Mouse (Mus musculus) neutrophil, adult 5-6 weeks (primary cell): ENCODE measurements around the gene Thumpd3. TPM values are rescaled to one million over a fixed set of nuclear protein-coding genes. Genes with fewer than 3 reads are reported as not detected.
A peak's percentile ranks its signal among the peaks of the same experiment; 100 is the strongest.

ENCODE experiments used
- ATAC-seq: fragments of 151-379, 151-347 bp; 2 replicates; pipeline ENCODE4 v1.8.0; 2017; ENCODE audit warnings: mild to moderate bottlenecking, moderate TSS enrichment; ENCODE audit not compliant: insufficient number of reproducible peaks, poor library complexity, low FRiP score, severe bottlenecking; ENCODE audit errors: extremely low read depth
- total RNA-seq: library from RNA; stranded (forward); fragments of 200-1000 nt; gene quantifications from 2 replicates; pipeline ENCODE4 v1.2.3, GENCODE M21; 2017

Gene Thumpd3
- total RNA-seq, 1 experiment from 2014 or later: 55.4 TPM

- ATAC-seq: peak; percentile 50
These were observed 30.1 kb downstream of the Thumpd3 start for GRCm38 (mm10) chr6:113076012-113076685.

GRCm38 (mm10) chr6:113076686-113077516 is 30.9 kb downstream of the Thumpd3 start, which contains the start of gene Setd5:
Setd5 (plus strand) TSS chr6:113077365.
- ATAC-seq: peak; percentile 76

- no peak for ATAC-seq
These were observed 31.6 kb downstream of the Thumpd3 start for GRCm38 (mm10) chr6:113077569-113078030.

GRCm38 (mm10) chr6:113078031-113078721 is 32.2 kb downstream of the Thumpd3 start:
- ATAC-seq: no peak

- ATAC-seq: no peak
These were observed 33.5 kb downstream of the Thumpd3 start for GRCm38 (mm10) chr6:113079492-113079891.

GRCm38 (mm10) chr6:113082229-113082628 is 36.2 kb downstream of the Thumpd3 start:
- no peak for ATAC-seq

GRCm38 (mm10) chr6:113084590-113084989 is 38.6 kb downstream of the Thumpd3 start:
- ATAC-seq: no peak

GRCm38 (mm10) chr6:113093206-113093605 is 47.2 kb downstream of the Thumpd3 start:
- no peak for ATAC-seq

GRCm38 (mm10) chr6:113095547-113095946 is 49.5 kb downstream of the Thumpd3 start:
- ATAC-seq: no peak

- no peak for ATAC-seq
These were observed 51.6 kb downstream of the Thumpd3 start for GRCm38 (mm10) chr6:113097662-113098061.

GRCm38 (mm10) chr6:113099640-113100289 is 53.7 kb downstream of the Thumpd3 start:
- ATAC-seq: no peak

- no peak for ATAC-seq
These were observed 56.5 kb downstream of the Thumpd3 start for GRCm38 (mm10) chr6:113102541-113102940.

- ATAC-seq: peak; percentile 79
These were observed 57.7 kb downstream of the Thumpd3 start for GRCm38 (mm10) chr6:113103765-113104164.

GRCm38 (mm10) chr6:113109378-113109777 is 63.4 kb downstream of the Thumpd3 start:
- no peak for ATAC-seq

GRCm38 (mm10) chr6:113109956-113110355 is 63.9 kb downstream of the Thumpd3 start:
- no peak for ATAC-seq
